Mouse (Mus musculus): ENCODE measurements around the gene 4930432K21Rik.

Gene 4930432K21Rik

GRCm38 (mm10) chr8:84192555-84192954 lies 44.7 kb downstream of the 4930432K21Rik start:
- WGBS, result 6% methylated on average over 33 of the region's 33 CpGs

- 82% methylated on average over 4 of the region's 4 CpGs for WGBS
These were observed 45.3 kb downstream of the 4930432K21Rik start for GRCm38 (mm10) chr8:84193161-84193560.

- WGBS, result 91% methylated on average over 5 of the region's 5 CpGs
These were observed 45.7 kb downstream of the 4930432K21Rik start for GRCm38 (mm10) chr8:84193566-84193965.

GRCm38 (mm10) chr8:84194224-84194743 lies 46.5 kb downstream of the 4930432K21Rik start:
- 83% methylated on average over 3 of the region's 3 CpGs for WGBS

GRCm38 (mm10) chr8:84197141-84197921 lies 49.5 kb downstream of the 4930432K21Rik start:
- 7% methylated on average over 43 of the region's 43 CpGs for WGBS

GRCm38 (mm10) chr8:84197922-84198774 lies 50.3 kb downstream of the 4930432K21Rik start:
- 5% methylated on average over 30 of the region's 30 CpGs for WGBS

- WGBS, result 43% methylated on average over 4 of the region's 4 CpGs
These were observed 51.0 kb downstream of the 4930432K21Rik start for GRCm38 (mm10) chr8:84198871-84199270.

GRCm38 (mm10) chr8:84199348-84200125 lies 51.7 kb downstream of the 4930432K21Rik start:
- 60% methylated on average over 11 of the region's 11 CpGs for WGBS

- 20% methylated on average over 8 of the region's 8 CpGs for WGBS
These were observed 52.3 kb downstream of the 4930432K21Rik start for GRCm38 (mm10) chr8:84200126-84200555.

- 10% methylated on average over 67 of the region's 70 CpGs for WGBS
These were observed 53.1 kb downstream of the 4930432K21Rik start for GRCm38 (mm10) chr8:84200652-84201544.

- WGBS, result 38% methylated on average over 15 of the region's 15 CpGs
These were observed 53.9 kb downstream of the 4930432K21Rik start for GRCm38 (mm10) chr8:84201545-84202245.

- WGBS, result 43% methylated on average over 9 of the region's 9 CpGs
These were observed 54.6 kb downstream of the 4930432K21Rik start for GRCm38 (mm10) chr8:84202466-84202865.

- WGBS, result 10% methylated on average over 34 of the region's 34 CpGs
These were observed 55.4 kb downstream of the 4930432K21Rik start for GRCm38 (mm10) chr8:84202938-84203917.

- WGBS, result 53% methylated on average over 13 of the region's 13 CpGs
These were observed 56.3 kb downstream of the 4930432K21Rik start for GRCm38 (mm10) chr8:84203975-84204772.

GRCm38 (mm10) chr8:84205073-84205472 lies 57.2 kb downstream of the 4930432K21Rik start:
- WGBS, result 87% methylated on average over 5 of the region's 5 CpGs

- 92% methylated on average over 3 of the region's 3 CpGs for WGBS
These were observed 58.8 kb downstream of the 4930432K21Rik start for GRCm38 (mm10) chr8:84206666-84207065.

GRCm38 (mm10) chr8:84207811-84208210 lies 60.0 kb downstream of the 4930432K21Rik start:
- 40% methylated on average over 7 of the region's 7 CpGs for WGBS

Data from cerebral cortex, adult 2 months (tissue).